Mouse (Mus musculus): ENCODE measurements around the gene Gm9821. TPM values are rescaled to one million over a fixed set of nuclear protein-coding genes. Genes with fewer than 3 reads are reported as not detected.

Gene Gm9821
- polyA plus RNA-seq, 1 experiment from 2014 or later, result 0.37 TPM

DNA sequence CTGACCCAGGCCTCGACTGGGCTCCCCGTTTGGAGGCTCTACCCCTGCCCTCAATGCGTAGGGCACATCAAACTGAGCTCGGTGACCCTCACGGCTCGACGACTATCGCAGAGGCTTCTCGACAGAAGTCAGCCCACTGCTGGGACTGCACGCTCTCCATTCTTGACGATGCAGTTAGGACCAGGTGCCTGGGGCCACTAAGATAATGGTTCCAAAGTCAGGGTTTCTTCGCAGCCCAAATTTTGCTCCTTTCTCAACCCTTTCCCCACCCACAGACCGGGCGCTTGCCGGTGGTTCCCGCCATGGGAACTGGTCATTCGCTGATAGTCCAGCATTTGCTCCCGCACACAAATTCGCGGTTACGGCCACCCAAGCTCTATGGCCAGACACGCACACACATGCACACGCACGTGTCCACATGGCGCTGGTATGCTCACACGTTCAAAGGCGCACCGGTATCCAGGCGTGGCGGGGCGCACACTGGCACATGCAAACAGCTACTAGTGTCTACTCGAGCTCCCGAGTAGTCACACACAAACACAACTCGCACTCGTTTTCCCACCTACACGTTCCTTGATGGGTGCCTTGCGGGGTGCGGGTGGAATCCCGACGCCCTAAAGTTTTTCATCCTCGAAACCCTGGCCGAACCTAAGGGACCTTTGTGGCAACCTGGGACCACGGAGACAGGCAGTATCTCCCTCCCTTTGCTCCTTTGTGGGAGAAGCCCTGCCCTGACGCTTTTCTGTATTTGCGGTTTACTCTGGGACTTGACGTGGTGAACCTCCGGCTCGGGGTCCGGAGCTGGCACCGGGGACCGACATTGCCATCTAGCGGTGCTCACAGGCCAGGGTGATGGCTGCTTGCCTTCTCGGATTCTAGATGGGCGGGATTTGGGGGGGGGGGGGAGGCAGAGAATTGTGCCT, 21.8 kb upstream of the Gm9821 start:
- WGBS, result 4% methylated on average over 54 of the region's 54 CpGs
- 0 out of 2 replicates have a peak, but pooled peaks cover 2% of the 10 kb centered on the region for H3K4me1 ChIP-seq (replicated peaks; ENCODE audit: control insufficient read depth, insufficient read depth, low read length)
- H3K4me2 ChIP-seq (replicated peaks; ENCODE audit: low read depth, low read length), result peak overlapping the region; percentile 26
- no peak overlapping the region for H3K27ac ChIP-seq (ENCODE audit: low read depth, low read length)
- ATAC-seq (ENCODE audit: low FRiP score) (no peak), DNase-seq (ENCODE audit: low spot score) (peak; percentile 83)
- no peaks in the 10 kb centered on the region for H3K9me3 ChIP-seq (ENCODE audit: control insufficient read depth, low read length)
- H3K9ac ChIP-seq (ENCODE audit: low read depth, low read length), result no peak overlapping the region
- no peaks in the 10 kb centered on the region for H3K36me3 ChIP-seq (ENCODE audit: control insufficient read depth, insufficient read depth, low read length)
- peaks cover 30% of the 10 kb centered on the region for H3K27me3 ChIP-seq (ENCODE audit: control insufficient read depth, insufficient read depth, low read length)
- peak overlapping the region; percentile 10; the same call in 1 of the 2 replicates for H3K4me3 ChIP-seq (ENCODE audit: low read depth, low read length)

DNA sequence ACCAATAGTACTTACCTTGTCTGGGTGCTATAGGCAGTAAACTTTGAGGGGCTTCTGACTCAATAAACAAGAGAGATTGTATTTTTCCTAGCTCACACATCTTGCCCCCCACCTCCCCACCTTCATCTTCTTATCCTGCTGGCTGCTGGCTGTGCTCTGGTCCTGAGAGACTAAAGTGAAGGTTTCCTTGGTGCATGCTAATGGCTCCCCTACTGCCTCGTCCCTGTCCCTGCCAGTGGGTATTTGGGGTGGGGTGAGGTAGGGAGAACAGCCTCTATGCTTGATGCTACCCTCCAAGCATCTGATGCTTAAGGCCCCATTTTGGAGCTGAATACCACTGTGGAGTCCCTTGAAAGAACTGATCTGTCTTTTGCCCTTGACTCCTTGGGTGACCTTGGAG, 20.8 kb upstream of the Gm9821 start:
- Histone ChIP-seq H3K9ac (ENCODE audit: low read depth, low read length) (no peak overlapping the region), H3K36me3 (ENCODE audit: control insufficient read depth, insufficient read depth, low read length) (no peaks in the 10 kb centered on the region), H3K27ac (ENCODE audit: low read depth, low read length) (no peak overlapping the region), H3K27me3 (ENCODE audit: control insufficient read depth, insufficient read depth, low read length) (peaks cover 30% of the 10 kb centered on the region), H3K4me2 (replicated peaks; ENCODE audit: low read depth, low read length) (no peak overlapping the region), H3K9me3 (ENCODE audit: control insufficient read depth, low read length) (no peaks in the 10 kb centered on the region), H3K4me1 (replicated peaks; ENCODE audit: control insufficient read depth, insufficient read depth, low read length) (peaks cover 2% of the 10 kb centered on the region; the same call in 1 of the 2 replicates), H3K4me3 (ENCODE audit: low read depth, low read length) (no peak overlapping the region)
- DNase-seq (ENCODE audit: low spot score) (no peak), ATAC-seq (ENCODE audit: low FRiP score) (no peak)
- WGBS, result 62% methylated on average over 1 of the region's 1 CpGs

DNA sequence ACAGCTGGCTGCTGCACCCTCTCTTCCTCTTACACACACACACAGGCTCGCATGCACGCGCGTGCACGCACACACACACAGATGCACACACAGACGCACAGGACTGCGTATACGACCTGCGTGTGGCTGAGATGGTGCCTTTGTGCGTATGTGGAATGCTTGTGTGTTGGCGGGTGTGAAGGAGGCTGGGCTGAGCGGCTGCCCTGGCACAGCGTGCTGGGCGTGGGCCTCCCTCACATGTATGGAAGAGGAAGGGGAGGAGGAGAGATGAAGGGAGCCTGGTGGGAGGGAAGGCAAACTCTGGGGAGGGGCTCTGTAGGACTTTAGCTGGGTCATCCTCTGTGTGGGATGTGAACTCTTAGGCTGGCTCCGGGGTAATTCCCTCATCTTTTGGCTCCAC, 20.1 kb upstream of the Gm9821 start:
- peaks cover 2% of the 10 kb centered on the region; the same call in 1 of the 2 replicates for H3K4me1 ChIP-seq (replicated peaks; ENCODE audit: control insufficient read depth, insufficient read depth, low read length)
- H3K27ac ChIP-seq (ENCODE audit: low read depth, low read length), result no peak overlapping the region
- DNase-seq (ENCODE audit: low spot score) (no peak), ATAC-seq (ENCODE audit: low FRiP score) (no peak)
- H3K9ac ChIP-seq (ENCODE audit: low read depth, low read length), result no peak overlapping the region
- H3K27me3 ChIP-seq (ENCODE audit: control insufficient read depth, insufficient read depth, low read length), result peaks cover 30% of the 10 kb centered on the region
- no peak overlapping the region for H3K4me3 ChIP-seq (ENCODE audit: low read depth, low read length)
- no peaks in the 10 kb centered on the region for H3K36me3 ChIP-seq (ENCODE audit: control insufficient read depth, insufficient read depth, low read length)
- H3K4me2 ChIP-seq (replicated peaks; ENCODE audit: low read depth, low read length), result no peak overlapping the region
- H3K9me3 ChIP-seq (ENCODE audit: control insufficient read depth, low read length), result no peaks in the 10 kb centered on the region
- 87% methylated on average over 15 of the region's 15 CpGs for WGBS

DNA sequence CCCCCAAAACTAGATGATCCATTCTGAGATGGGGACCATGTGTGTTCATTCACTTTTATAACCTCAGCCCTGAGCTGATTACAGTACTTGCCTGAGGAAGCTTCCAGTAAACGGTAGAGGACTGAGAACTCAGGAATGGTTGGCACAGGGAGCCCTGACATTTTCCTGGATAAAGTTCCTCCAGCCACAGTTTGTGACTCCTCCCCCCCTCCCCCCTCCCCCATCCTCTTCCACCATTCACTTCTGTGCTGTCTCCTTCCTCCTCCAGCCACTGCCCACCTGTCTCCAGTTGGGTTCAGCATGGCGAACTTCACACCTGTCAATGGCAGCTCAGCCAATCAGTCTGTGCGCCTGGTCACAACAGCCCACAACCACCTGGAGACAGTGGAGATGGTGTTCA, 18.6 kb upstream of the Gm9821 start, which contains the start of gene Chrm4:
Chrm4 (plus strand) TSS at position 301 of the 400 bp plus-strand sequence.
- DNase-seq (ENCODE audit: low spot score) (no peak), ATAC-seq (ENCODE audit: low FRiP score) (no peak)
- Histone ChIP-seq H3K27ac (ENCODE audit: low read depth, low read length) (no peak within 1 kb of the TSS), H3K4me1 (replicated peaks; ENCODE audit: control insufficient read depth, insufficient read depth, low read length) (no peaks in the 10 kb centered on the region; the same call in 1 of the 2 replicates), H3K9ac (ENCODE audit: low read depth, low read length) (no peak within 1 kb of the TSS), H3K27me3 (ENCODE audit: control insufficient read depth, insufficient read depth, low read length) (peaks cover 18% of the 10 kb centered on the region), H3K4me2 (replicated peaks; ENCODE audit: low read depth, low read length) (peak within 1 kb of the TSS; percentile 17; the same call in 1 of the 2 replicates), H3K9me3 (ENCODE audit: control insufficient read depth, low read length) (no peaks in the 10 kb centered on the region), H3K36me3 (ENCODE audit: control insufficient read depth, insufficient read depth, low read length) (no peaks in the 10 kb centered on the region), H3K4me3 (ENCODE audit: low read depth, low read length) (no peak within 1 kb of the TSS)
- WGBS, result 98% methylated on average over 3 of the region's 3 CpGs

DNA sequence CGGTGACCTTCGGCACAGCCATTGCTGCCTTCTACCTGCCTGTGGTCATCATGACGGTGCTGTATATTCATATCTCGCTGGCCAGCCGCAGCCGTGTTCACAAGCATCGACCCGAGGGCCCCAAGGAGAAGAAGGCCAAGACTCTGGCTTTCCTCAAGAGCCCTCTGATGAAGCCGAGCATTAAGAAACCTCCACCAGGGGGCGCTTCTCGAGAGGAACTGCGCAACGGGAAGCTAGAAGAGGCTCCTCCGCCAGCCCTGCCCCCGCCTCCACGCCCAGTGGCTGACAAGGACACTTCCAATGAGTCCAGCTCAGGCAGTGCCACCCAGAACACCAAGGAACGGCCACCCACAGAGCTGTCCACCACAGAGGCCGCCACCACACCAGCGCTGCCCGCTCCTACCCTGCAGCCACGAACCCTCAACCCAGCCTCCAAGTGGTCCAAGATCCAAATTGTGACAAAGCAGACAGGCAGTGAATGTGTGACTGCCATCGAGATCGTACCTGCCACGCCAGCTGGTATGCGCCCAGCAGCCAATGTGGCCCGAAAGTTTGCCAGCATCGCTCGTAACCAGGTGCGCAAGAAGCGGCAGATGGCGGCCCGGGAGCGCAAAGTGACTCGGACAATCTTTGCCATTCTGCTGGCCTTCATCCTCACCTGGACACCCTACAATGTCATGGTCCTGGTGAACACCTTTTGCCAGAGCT, 17.5 kb upstream of the Gm9821 start:
- WGBS, result 41% methylated on average over 34 of the region's 34 CpGs
- Histone ChIP-seq H3K27ac (ENCODE audit: low read depth, low read length) (no peak overlapping the region), H3K9me3 (ENCODE audit: control insufficient read depth, low read length) (no peaks in the 10 kb centered on the region), H3K4me1 (replicated peaks; ENCODE audit: control insufficient read depth, insufficient read depth, low read length) (peaks cover 4% of the 10 kb centered on the region; the same call in 1 of the 2 replicates), H3K27me3 (ENCODE audit: control insufficient read depth, insufficient read depth, low read length) (peaks cover 9% of the 10 kb centered on the region), H3K4me3 (ENCODE audit: low read depth, low read length) (no peak overlapping the region), H3K36me3 (ENCODE audit: control insufficient read depth, insufficient read depth, low read length) (no peaks in the 10 kb centered on the region), H3K4me2 (replicated peaks; ENCODE audit: low read depth, low read length) (peak overlapping the region; percentile 17; the same call in 1 of the 2 replicates), H3K9ac (ENCODE audit: low read depth, low read length) (no peak overlapping the region)
- DNase-seq (ENCODE audit: low spot score), result peak; percentile 92
- no peak for ATAC-seq (ENCODE audit: low FRiP score)

DNA sequence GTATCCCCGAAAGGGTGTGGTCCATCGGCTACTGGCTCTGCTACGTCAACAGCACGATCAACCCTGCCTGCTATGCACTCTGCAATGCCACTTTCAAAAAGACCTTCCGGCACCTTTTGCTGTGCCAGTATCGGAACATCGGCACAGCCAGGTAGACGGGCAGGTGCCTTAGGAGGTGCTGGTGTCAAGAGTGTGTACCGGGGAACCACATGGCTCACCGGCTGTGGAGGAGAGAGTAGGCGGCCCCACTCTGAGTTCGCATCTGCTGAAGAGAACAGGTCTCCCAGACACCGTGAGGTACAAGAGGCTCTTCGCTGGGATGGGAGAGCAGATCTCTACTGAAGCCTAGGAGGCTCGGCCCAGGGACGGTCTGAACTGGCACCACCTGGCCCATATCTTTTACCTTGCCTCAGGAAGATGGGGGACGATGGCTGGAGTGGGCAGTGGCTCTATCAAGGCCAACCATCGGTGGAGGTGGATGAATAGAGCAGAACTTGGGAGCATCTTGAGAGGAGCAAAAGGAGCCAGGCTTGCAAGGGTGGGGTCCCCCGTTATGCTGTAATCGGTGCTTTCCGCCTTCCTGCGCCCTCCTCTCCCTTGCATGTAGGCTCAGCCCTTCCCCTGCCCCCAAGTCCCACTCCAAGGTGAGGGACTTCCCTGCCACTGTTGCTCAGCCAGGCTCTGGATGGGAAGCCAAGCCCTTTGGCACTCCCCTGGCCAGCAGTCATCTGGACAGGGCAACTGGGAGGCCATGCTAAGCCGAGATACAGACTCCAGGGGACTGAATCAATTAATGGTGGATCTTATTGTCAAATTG, 16.8 kb upstream of the Gm9821 start:
- no peak overlapping the region for H3K9ac ChIP-seq (ENCODE audit: low read depth, low read length)
- 68% methylated on average over 23 of the region's 23 CpGs for WGBS

DNA sequence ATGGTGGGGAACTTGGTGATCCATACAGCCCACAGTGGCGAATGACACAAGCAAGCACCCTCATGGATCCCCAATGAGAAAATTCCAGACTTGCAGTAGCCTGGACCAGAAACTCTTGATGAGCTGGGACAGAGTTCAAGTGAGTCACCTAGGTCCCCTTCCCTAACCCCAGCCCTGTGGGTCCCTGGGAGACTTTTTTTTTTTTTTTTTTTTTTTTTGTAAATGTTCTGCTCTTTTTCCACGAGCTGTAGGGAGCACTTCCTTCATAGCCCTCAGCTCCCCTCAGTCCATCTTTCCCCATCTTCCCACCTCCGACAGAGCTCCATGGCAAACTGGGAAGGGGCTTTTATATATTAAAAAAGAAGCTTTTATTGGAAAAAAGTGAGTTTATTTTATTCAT, 16.0 kb upstream of the Gm9821 start:
- no peaks in the 10 kb centered on the region; the same call in 1 of the 2 replicates for H3K27me3 ChIP-seq (ENCODE audit: control insufficient read depth, insufficient read depth, low read length)
- no peaks in the 10 kb centered on the region for H3K36me3 ChIP-seq (ENCODE audit: control insufficient read depth, insufficient read depth, low read length)
- no peaks in the 10 kb centered on the region for H3K9me3 ChIP-seq (ENCODE audit: control insufficient read depth, low read length)
- ATAC-seq (ENCODE audit: low FRiP score), result no peak
- H3K4me2 ChIP-seq (replicated peaks; ENCODE audit: low read depth, low read length), result peak overlapping the region; percentile 91; the same call in 1 of the 2 replicates
- 50% methylated on average over 3 of the region's 3 CpGs for WGBS
- peaks cover 10% of the 10 kb centered on the region; the same call in 1 of the 2 replicates for H3K4me1 ChIP-seq (replicated peaks; ENCODE audit: control insufficient read depth, insufficient read depth, low read length)
- no peak for DNase-seq (ENCODE audit: low spot score)
- H3K4me3 ChIP-seq (ENCODE audit: low read depth, low read length), result peak overlapping the region; percentile 88
- 0 out of 2 replicates have a peak overlapping the region, but pooled peaks have one; percentile 58 for H3K27ac ChIP-seq (ENCODE audit: low read depth, low read length)
- H3K9ac ChIP-seq (ENCODE audit: low read depth, low read length), result peak overlapping the region; percentile 60; the same call in 1 of the 2 replicates

More for the DNA sequence above, 16.8 kb upstream of the Gm9821 start:
- DNase-seq (ENCODE audit: low spot score) (no peak), ATAC-seq (ENCODE audit: low FRiP score) (no peak)
- Histone ChIP-seq H3K27me3 (ENCODE audit: control insufficient read depth, insufficient read depth, low read length) (peaks cover 2% of the 10 kb centered on the region; the same call in 1 of the 2 replicates), H3K4me3 (ENCODE audit: low read depth, low read length) (no peak overlapping the region), H3K36me3 (ENCODE audit: control insufficient read depth, insufficient read depth, low read length) (no peaks in the 10 kb centered on the region), H3K4me2 (replicated peaks; ENCODE audit: low read depth, low read length) (0 out of 2 replicates have a peak overlapping the region, but pooled peaks have one; percentile 91), H3K9me3 (ENCODE audit: control insufficient read depth, low read length) (no peaks in the 10 kb centered on the region), H3K27ac (ENCODE audit: low read depth, low read length) (no peak overlapping the region), H3K4me1 (replicated peaks; ENCODE audit: control insufficient read depth, insufficient read depth, low read length) (peaks cover 7% of the 10 kb centered on the region; the same call in 1 of the 2 replicates)

DNA sequence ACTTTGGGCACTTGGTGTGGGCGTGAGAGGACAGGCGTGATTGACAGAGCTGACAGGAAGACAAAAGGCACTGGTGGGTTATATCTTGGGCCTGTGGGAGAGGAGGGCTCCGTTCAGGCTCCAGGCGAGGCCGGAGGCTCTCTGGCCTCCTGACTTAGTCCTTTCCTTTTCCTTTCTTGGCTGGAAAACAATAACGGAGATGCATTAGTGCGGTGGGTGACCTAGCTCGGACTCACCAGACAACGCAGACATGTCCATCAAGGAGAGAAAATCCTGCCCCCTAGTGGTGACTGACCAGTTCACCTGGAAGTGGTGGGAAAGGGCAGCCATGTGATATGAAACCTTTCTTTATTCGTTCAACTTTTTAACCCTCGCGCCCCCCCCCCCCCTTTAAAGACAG, 15.6 kb upstream of the Gm9821 start:
- H3K9me3 ChIP-seq (ENCODE audit: control insufficient read depth, low read length), result no peaks in the 10 kb centered on the region
- peak overlapping the region; percentile 88 for H3K4me3 ChIP-seq (ENCODE audit: low read depth, low read length)
- H3K4me2 ChIP-seq (replicated peaks; ENCODE audit: low read depth, low read length), result peak overlapping the region; percentile 91
- 9% methylated on average over 12 of the region's 12 CpGs for WGBS
- peak overlapping the region; percentile 99 for H3K9ac ChIP-seq (ENCODE audit: low read depth, low read length)
- no peaks in the 10 kb centered on the region for H3K36me3 ChIP-seq (ENCODE audit: control insufficient read depth, insufficient read depth, low read length)
- peak; percentile 92 for DNase-seq (ENCODE audit: low spot score)
- H3K4me1 ChIP-seq (replicated peaks; ENCODE audit: control insufficient read depth, insufficient read depth, low read length), result peaks cover 10% of the 10 kb centered on the region; the same call in 1 of the 2 replicates
- no peaks in the 10 kb centered on the region; the same call in 1 of the 2 replicates for H3K27me3 ChIP-seq (ENCODE audit: control insufficient read depth, insufficient read depth, low read length)
- peak; percentile 8; the same call in 1 of the 2 replicates for ATAC-seq (ENCODE audit: low FRiP score)
- peak overlapping the region; percentile 58; the same call in 1 of the 2 replicates for H3K27ac ChIP-seq (ENCODE audit: low read depth, low read length)
